Mouse (Mus musculus): ENCODE measurements at regions not wholly inside any gene's neighbourhood (a gene's known extent, or its start where the extent isn't known, plus 50 kb on each side); places are given as distances from the start of the nearest gene placed in this dataset.

GRCm38 (mm10) chr15:56043282-56043681, 1434.1 kb downstream of the Slc22a22 start:
- DNase-seq (ENCODE audit: low read depth, low spot score), result no peak

- DNase-seq (ENCODE audit: low read depth, low spot score), result no peak
Measured at GRCm38 (mm10) chr15:56042449-56042848, 1435.0 kb downstream of the Slc22a22 start.

- no peak for DNase-seq (ENCODE audit: low read depth, low spot score)
Measured at GRCm38 (mm10) chr15:56030007-56030406, 1447.4 kb downstream of the Slc22a22 start.

- no peak for DNase-seq (ENCODE audit: low read depth, low spot score)
Measured at GRCm38 (mm10) chr15:56027197-56027818, 1450.1 kb downstream of the Slc22a22 start.

- DNase-seq (ENCODE audit: low read depth, low spot score), result no peak
Measured at GRCm38 (mm10) chr15:56024705-56025104, 1452.7 kb downstream of the Slc22a22 start.

GRCm38 (mm10) chr15:56023862-56024484, 1453.5 kb downstream of the Slc22a22 start:
- no peak for DNase-seq (ENCODE audit: low read depth, low spot score)

GRCm38 (mm10) chr15:56022315-56022714, 1455.1 kb downstream of the Slc22a22 start:
- DNase-seq (ENCODE audit: low read depth, low spot score), result no peak

- DNase-seq (ENCODE audit: low read depth, low spot score), result no peak
Measured at GRCm38 (mm10) chr15:56018141-56018540, 1459.3 kb downstream of the Slc22a22 start.

GRCm38 (mm10) chr15:56017561-56017960, 1459.9 kb downstream of the Slc22a22 start:
- DNase-seq (ENCODE audit: low read depth, low spot score), result no peak

GRCm38 (mm10) chr15:56016070-56016469, 1461.4 kb downstream of the Slc22a22 start:
- DNase-seq (ENCODE audit: low read depth, low spot score), result no peak

GRCm38 (mm10) chr15:56014059-56014620, 1463.3 kb downstream of the Slc22a22 start:
- DNase-seq (ENCODE audit: low read depth, low spot score), result no peak

GRCm38 (mm10) chr15:56008603-56009174, 1468.7 kb downstream of the Slc22a22 start:
- no peak for DNase-seq (ENCODE audit: low read depth, low spot score)

GRCm38 (mm10) chr15:56007376-56007775, 1470.0 kb downstream of the Slc22a22 start:
- no peak for DNase-seq (ENCODE audit: low read depth, low spot score)

GRCm38 (mm10) chr15:56005361-56005760, 1472.1 kb downstream of the Slc22a22 start:
- DNase-seq (ENCODE audit: low read depth, low spot score), result no peak

- no peak for DNase-seq (ENCODE audit: low read depth, low spot score)
Measured at GRCm38 (mm10) chr15:56003921-56004320, 1473.5 kb downstream of the Slc22a22 start.

GRCm38 (mm10) chr15:55999605-56000004, 1477.8 kb downstream of the Slc22a22 start:
- no peak for DNase-seq (ENCODE audit: low read depth, low spot score)

GRCm38 (mm10) chr15:55997977-55998376, 1479.4 kb downstream of the Slc22a22 start:
- no peak for DNase-seq (ENCODE audit: low read depth, low spot score)

GRCm38 (mm10) chr15:55994680-55995079, 1482.7 kb downstream of the Slc22a22 start:
- DNase-seq (ENCODE audit: low read depth, low spot score), result no peak

- no peak for DNase-seq (ENCODE audit: low read depth, low spot score)
Measured at GRCm38 (mm10) chr15:55975843-55976242, 1501.6 kb downstream of the Slc22a22 start.

GRCm38 (mm10) chr15:55966780-55967179, 1510.6 kb downstream of the Slc22a22 start:
- DNase-seq (ENCODE audit: low read depth, low spot score), result no peak

- DNase-seq (ENCODE audit: low read depth, low spot score), result no peak
Measured at GRCm38 (mm10) chr15:55965296-55965695, 1512.1 kb downstream of the Slc22a22 start.

GRCm38 (mm10) chr15:55962093-55962492, 1515.3 kb downstream of the Slc22a22 start:
- DNase-seq (ENCODE audit: low read depth, low spot score), result no peak

All from WW6 (cell line).